Mouse (Mus musculus): ENCODE measurements around the gene Rab44. TPM values are rescaled to one million over a fixed set of nuclear protein-coding genes. Genes with fewer than 3 reads are reported as not detected.

Rab44 gene
- polyA plus RNA-seq, 1 experiment from 2014 or later, result 6.3 TPM

DNA sequence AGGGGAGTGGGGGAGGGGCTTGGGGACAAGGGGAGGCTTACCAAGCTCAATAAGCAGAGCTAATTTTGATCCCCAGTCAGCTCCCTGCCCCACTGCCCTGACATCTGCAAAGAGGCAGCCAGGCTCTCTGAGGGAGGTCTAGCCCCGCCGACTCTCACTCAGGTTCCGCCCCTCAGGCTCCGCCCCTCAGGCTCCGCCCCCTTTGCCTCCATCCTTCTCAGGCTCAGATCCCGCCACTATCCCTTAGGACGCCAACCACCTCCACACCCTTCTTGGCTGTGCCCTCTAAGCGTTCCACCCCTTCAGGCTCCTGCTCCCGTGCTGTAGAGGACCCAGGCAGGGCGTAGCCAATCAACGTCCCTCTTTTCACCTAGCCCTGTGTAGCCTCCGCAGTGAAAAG, 75.0 kb downstream of the Rab44 start:
- DNase-seq (peak; percentile 32), ATAC-seq (no peak)
- no peak overlapping the region for H3K4me2 ChIP-seq (ENCODE audit: low read depth, low read length)
- H3K27me3 ChIP-seq (ENCODE audit: insufficient read depth, low read length), result peaks cover 14% of the 10 kb centered on the region; the same call in 1 of the 2 replicates
- no peak overlapping the region for H3K27ac ChIP-seq (ENCODE audit: low read depth)
- no peaks in the 10 kb centered on the region for H3K9me3 ChIP-seq (ENCODE audit: low read length)
- no peaks in the 10 kb centered on the region for H3K4me1 ChIP-seq (ENCODE audit: insufficient read depth)
- 8% methylated on average over 9 of the region's 12 CpGs for WGBS (ENCODE audit: insufficient replicate concordance)
- H3K9ac ChIP-seq (replicated peaks), result no peak overlapping the region
- no peaks in the 10 kb centered on the region for H3K36me3 ChIP-seq (replicated peaks; ENCODE audit: insufficient read depth, low read length)
- no peak overlapping the region for H3K4me3 ChIP-seq (ENCODE audit: low read depth, low read length)
- TF ChIP-seq EP300 (IDR thresholded peaks at IDR 0.05; ENCODE audit: low read depth) (no peak), CTCF (IDR thresholded peaks at IDR 0.05; ENCODE audit: low read depth) (no peak)

DNA sequence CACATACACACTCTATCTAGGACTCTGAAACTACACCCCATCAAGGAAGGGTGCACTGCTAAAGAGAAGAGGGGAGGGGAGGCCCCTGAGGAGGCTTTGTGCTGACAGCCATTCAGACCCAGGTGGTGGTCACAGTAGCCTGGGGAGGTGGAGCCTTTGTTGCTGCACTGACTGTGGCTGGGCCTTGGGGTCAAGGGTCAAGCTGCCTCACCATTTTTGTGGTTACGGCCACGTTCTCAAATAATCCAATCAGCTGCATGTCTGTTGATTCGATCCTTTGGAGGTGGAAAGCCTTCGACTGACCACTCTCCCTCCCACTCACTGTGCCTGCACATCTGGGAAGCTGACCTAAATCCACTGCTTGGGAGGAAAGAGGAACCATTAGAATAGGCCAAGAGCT, 81.6 kb downstream of the Rab44 start:
- Histone ChIP-seq H3K4me1 (ENCODE audit: insufficient read depth) (no peaks in the 10 kb centered on the region), H3K9me3 (ENCODE audit: low read length) (no peaks in the 10 kb centered on the region), H3K4me3 (ENCODE audit: low read depth, low read length) (no peak overlapping the region), H3K9ac (replicated peaks) (no peak overlapping the region), H3K27me3 (ENCODE audit: insufficient read depth, low read length) (peaks cover 3% of the 10 kb centered on the region; the same call in 1 of the 2 replicates), H3K27ac (ENCODE audit: low read depth) (no peak overlapping the region), H3K36me3 (replicated peaks; ENCODE audit: insufficient read depth, low read length) (no peaks in the 10 kb centered on the region), H3K4me2 (ENCODE audit: low read depth, low read length) (no peak overlapping the region)
- no peak for DNase-seq
- TF ChIP-seq CTCF (IDR thresholded peaks at IDR 0.05; ENCODE audit: low read depth), result no peak
- no peak for TF ChIP-seq EP300 (IDR thresholded peaks at IDR 0.05; ENCODE audit: low read depth)
- WGBS (ENCODE audit: insufficient replicate concordance), result 49% methylated on average over 4 of the region's 4 CpGs
- ATAC-seq, result no peak

Other genes starting within 250 kb of the Rab44 start
- gene 4930539E08Rik, start 198.8 kb upstream of the Rab44 start, polyA plus RNA-seq (2015; fragmentation: Nextera tagmentation; extraction: Ambion mirVana), result 0.08 and 0.09 TPM in 2 replicates
- gene Pxt1, start 170.3 kb upstream of the Rab44 start, polyA plus RNA-seq (2015; fragmentation: Nextera tagmentation; extraction: Ambion mirVana), result 0.14 and 0.29 TPM in 2 replicates
- 38.6 and 39.5 TPM in 2 replicates for gene Kctd20, start 162.2 kb upstream of the Rab44 start, polyA plus RNA-seq (2015; fragmentation: Nextera tagmentation; extraction: Ambion mirVana)
- 32.6 and 34.5 TPM in 2 replicates for gene Stk38, start 106.2 kb upstream of the Rab44 start, polyA plus RNA-seq (2015; fragmentation: Nextera tagmentation; extraction: Ambion mirVana)
- 163 and 166 TPM in 2 replicates for gene Srsf3, start 81.5 kb upstream of the Rab44 start, polyA plus RNA-seq (2015; fragmentation: Nextera tagmentation; extraction: Ambion mirVana)
- 42.4 and 58.1 TPM in 2 replicates for gene Cdkn1a, start 23.2 kb upstream of the Rab44 start, polyA plus RNA-seq (2015; fragmentation: Nextera tagmentation; extraction: Ambion mirVana)
- gene Cpne5, start 124.0 kb downstream of the Rab44 start, polyA plus RNA-seq (2015; fragmentation: Nextera tagmentation; extraction: Ambion mirVana), result 0.33 and 0.46 TPM in 2 replicates
- gene Ppil1, start 150.0 kb downstream of the Rab44 start, polyA plus RNA-seq (2015; fragmentation: Nextera tagmentation; extraction: Ambion mirVana), result 36.1 and 42.1 TPM in 2 replicates
- gene BC004004, start 154.6 kb downstream of the Rab44 start, polyA plus RNA-seq (2015; fragmentation: Nextera tagmentation; extraction: Ambion mirVana), result 101 and 105 TPM in 2 replicates
- gene Pi16, start 203.5 kb downstream of the Rab44 start, polyA plus RNA-seq (2015; fragmentation: Nextera tagmentation; extraction: Ambion mirVana), result 2.1 and 2.2 TPM in 2 replicates
- 49.0 and 57.5 TPM in 2 replicates for gene Mtch1, start 233.8 kb downstream of the Rab44 start, polyA plus RNA-seq (2015; fragmentation: Nextera tagmentation; extraction: Ambion mirVana)
- 6.3 and 8.9 TPM in 2 replicates for gene Fgd2, start 246.8 kb downstream of the Rab44 start, polyA plus RNA-seq (2015; fragmentation: Nextera tagmentation; extraction: Ambion mirVana)